Mouse (Mus musculus): ENCODE measurements around the gene Rpl24. TPM values are rescaled to one million over a fixed set of nuclear protein-coding genes. Genes with fewer than 3 reads are reported as not detected.
"Not testable (repeated sequence)": the region's sequence is repeated elsewhere in the genome, so short reads cannot be mapped to it uniquely, and the experiment has no call there.

Gene Rpl24
- polyA plus RNA-seq (2011; ENCODE audit: insufficient read length, low read depth, missing spikeins) = 978 and 1,034 TPM in 2 replicates

DNA sequence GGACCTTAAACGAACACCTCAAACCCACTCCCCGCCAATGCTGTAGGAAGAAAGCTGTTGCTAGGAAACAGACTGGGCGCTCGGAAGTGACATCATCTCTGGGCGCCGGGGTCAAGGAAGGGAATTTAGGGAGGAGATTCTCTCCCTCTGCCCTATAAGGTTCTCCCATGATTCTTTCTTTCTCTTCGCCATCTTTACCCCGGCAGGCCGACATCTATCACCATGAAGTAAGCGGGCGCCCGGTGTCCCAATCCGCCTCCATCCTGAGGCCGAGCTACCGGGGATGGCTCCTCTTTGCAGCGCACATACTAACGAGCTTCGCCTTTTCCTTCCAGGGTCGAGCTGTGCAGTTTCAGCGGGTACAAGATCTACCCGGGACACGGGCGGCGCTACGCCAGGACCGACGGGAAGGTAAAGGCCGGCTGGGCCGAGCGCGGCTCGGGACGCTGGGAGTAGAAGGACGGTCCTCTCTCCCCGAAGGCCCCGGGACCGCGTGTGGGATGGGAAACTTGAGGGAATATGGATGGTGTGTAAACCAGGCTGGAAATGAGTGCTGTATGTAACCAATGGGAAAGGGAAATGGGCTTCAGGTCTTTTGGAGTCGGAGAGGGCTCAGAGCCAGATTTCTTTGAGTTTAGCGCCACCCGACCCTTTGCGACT is at the start of gene Rpl24:
Rpl24 (plus strand) TSS at position 64 of the 660 bp plus-strand sequence.
- TF ChIP-seq CTCF (IDR thresholded peaks at IDR 0.05; ENCODE audit: borderline replicate concordance, insufficient read depth, low read length) (no peak), POLR2A (IDR thresholded peaks at IDR 0.05; ENCODE audit: low read depth, low read length) (peak; percentile 71)
- Histone ChIP-seq H3K4me1 (ENCODE audit: control insufficient read depth, insufficient read depth, low read length) (peaks cover 8% of the 10 kb centered on the region), H3K27ac (ENCODE audit: insufficient read depth, low read length) (peak within 1 kb of the TSS; percentile 75), H3K4me3 (ENCODE audit: insufficient read depth, low read length) (peak within 1 kb of the TSS; percentile 94)

DNA sequence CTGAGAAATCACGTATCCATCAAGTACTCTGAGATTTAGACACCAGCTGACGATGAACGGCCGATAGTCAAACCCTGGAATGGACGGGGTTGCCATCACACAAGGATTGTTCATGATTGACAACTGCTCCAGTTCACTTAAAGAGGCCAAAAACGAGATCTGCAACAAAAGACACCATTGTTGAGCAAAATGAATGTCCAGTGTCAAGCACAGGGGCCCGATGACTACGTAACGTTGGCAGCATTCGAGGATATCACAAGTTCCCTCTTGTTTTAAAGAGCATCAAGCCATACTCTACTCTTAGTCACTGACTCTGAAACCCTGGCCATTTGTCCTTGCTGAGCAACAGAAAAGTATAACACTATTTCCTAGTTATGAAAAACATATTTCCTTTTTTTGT is 44.0 kb upstream of the Rpl24 start:
- H3K4me1 ChIP-seq (ENCODE audit: control insufficient read depth, insufficient read depth, low read length) = no peaks in the 10 kb centered on the region
- TF ChIP-seq POLR2A (IDR thresholded peaks at IDR 0.05; ENCODE audit: low read depth, low read length) (no peak), CTCF (IDR thresholded peaks at IDR 0.05; ENCODE audit: borderline replicate concordance, insufficient read depth, low read length) (no peak)
- no peak overlapping the region for H3K27ac ChIP-seq (ENCODE audit: insufficient read depth, low read length)
- H3K4me3 ChIP-seq (ENCODE audit: insufficient read depth, low read length) = no peak overlapping the region

DNA sequence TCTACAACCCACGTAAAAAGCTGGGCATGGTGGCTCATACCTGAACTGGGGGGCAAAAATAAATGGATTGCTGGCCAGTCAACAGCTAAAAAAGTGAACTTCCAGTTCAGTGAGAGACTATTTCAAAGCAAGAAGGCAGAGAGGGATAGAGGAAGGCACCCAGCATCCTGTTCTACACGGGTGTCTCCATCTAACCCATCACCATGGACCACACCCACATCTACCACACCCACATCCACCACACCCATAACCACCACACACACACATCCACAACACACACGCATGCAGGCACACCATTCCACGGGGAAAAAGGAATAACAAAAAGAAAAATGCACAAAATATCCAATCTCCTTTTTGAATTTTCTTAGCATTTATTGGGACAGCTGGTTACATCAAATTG is 42.1 kb upstream of the Rpl24 start:
- no peak overlapping the region for H3K4me3 ChIP-seq (ENCODE audit: insufficient read depth, low read length)
- TF ChIP-seq CTCF (IDR thresholded peaks at IDR 0.05; ENCODE audit: borderline replicate concordance, insufficient read depth, low read length) (no peak), POLR2A (IDR thresholded peaks at IDR 0.05; ENCODE audit: low read depth, low read length) (no peak)
- no peaks in the 10 kb centered on the region for H3K4me1 ChIP-seq (ENCODE audit: control insufficient read depth, insufficient read depth, low read length)
- H3K27ac ChIP-seq (ENCODE audit: insufficient read depth, low read length) = no peak overlapping the region

DNA sequence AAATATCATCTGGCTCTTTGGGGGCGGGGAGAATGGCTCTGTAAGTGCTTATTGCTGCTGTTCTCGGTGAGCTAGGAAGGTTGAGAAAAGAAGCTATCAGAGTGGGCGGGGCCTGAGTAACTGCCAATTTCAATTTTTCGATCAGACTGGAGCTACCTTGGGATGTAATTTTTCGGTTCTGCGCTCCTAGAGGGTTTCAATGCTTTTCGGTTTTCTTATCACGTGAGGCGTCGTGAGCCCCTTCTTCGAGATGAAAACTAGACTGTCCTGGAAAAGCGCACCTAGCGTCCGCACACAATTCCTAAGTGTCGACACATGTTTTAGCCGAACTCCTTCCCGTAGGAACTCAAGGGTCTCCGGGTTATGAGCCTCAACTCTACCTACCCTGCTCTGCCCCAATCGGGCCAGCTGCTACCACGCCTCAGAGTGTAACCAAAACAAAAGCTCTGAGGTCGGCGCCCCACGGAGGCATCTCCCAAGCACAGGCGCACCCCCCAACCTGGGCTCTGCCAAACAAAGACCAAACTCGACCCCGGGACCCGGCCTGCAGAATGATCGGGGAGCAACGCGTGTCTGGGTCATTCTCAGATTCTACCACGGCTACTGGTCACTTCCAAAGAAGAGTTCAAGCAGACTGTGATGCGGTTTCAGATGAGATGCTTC is 32.3 kb upstream of the Rpl24 start:
- TF ChIP-seq CTCF (IDR thresholded peaks at IDR 0.05; ENCODE audit: borderline replicate concordance, insufficient read depth, low read length) (no peak), POLR2A (IDR thresholded peaks at IDR 0.05; ENCODE audit: low read depth, low read length) (no peak)
- Histone ChIP-seq H3K27ac (ENCODE audit: insufficient read depth, low read length) (no peak overlapping the region), H3K4me3 (ENCODE audit: insufficient read depth, low read length) (peak overlapping the region; percentile 89), H3K4me1 (ENCODE audit: control insufficient read depth, insufficient read depth, low read length) (no peaks in the 10 kb centered on the region)

GRCm38 (mm10) chr16:55934453-55935037 is 31.5 kb upstream of the Rpl24 start, which contains the start of gene Cep97:
Gene Cep97 (minus strand): TSS chr16:55934855.
- Histone ChIP-seq H3K4me1 (ENCODE audit: control insufficient read depth, insufficient read depth, low read length) (no peaks in the 10 kb centered on the region), H3K27ac (ENCODE audit: insufficient read depth, low read length) (no peak within 1 kb of the TSS), H3K4me3 (ENCODE audit: insufficient read depth, low read length) (peak within 1 kb of the TSS; percentile 89)
- no peak for TF ChIP-seq CTCF (IDR thresholded peaks at IDR 0.05; ENCODE audit: borderline replicate concordance, insufficient read depth, low read length)
- peak; percentile 61 for TF ChIP-seq POLR2A (IDR thresholded peaks at IDR 0.05; ENCODE audit: low read depth, low read length)

DNA sequence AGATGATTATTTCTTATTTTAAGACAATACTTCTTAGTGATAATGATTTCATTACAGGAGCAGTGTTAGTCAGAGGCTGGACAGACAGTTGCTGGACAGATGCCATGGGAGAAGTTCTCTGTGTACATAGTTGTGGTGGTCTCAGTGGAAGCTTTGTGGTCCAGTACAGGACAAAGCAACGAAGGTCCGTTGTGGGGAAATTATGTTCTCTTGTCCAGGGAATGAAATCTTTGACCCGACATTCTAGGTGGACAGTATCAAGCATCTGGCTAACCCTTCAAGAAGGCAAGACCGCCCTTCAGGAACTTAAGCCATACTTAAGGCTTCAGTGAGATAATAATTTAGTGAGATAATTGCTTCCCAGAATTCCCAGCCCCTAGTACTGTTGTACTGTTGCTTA is 27.3 kb upstream of the Rpl24 start:
- no peak overlapping the region for H3K27ac ChIP-seq (ENCODE audit: insufficient read depth, low read length)
- no peak for TF ChIP-seq CTCF (IDR thresholded peaks at IDR 0.05; ENCODE audit: borderline replicate concordance, insufficient read depth, low read length)
- no peak for TF ChIP-seq POLR2A (IDR thresholded peaks at IDR 0.05; ENCODE audit: low read depth, low read length)
- H3K4me3 ChIP-seq (ENCODE audit: insufficient read depth, low read length) = no peak overlapping the region
- no peaks in the 10 kb centered on the region for H3K4me1 ChIP-seq (ENCODE audit: control insufficient read depth, insufficient read depth, low read length)

- no peak for TF ChIP-seq CTCF (IDR thresholded peaks at IDR 0.05; ENCODE audit: borderline replicate concordance, insufficient read depth, low read length)
- TF ChIP-seq POLR2A (IDR thresholded peaks at IDR 0.05; ENCODE audit: low read depth, low read length) = no peak
- Histone ChIP-seq H3K4me3 (ENCODE audit: insufficient read depth, low read length) (no peak overlapping the region), H3K4me1 (ENCODE audit: control insufficient read depth, insufficient read depth, low read length) (no peaks in the 10 kb centered on the region), H3K27ac (ENCODE audit: insufficient read depth, low read length) (no peak overlapping the region)
Observed at GRCm38 (mm10) chr16:55939703-55940102, 26.4 kb upstream of the Rpl24 start.

DNA sequence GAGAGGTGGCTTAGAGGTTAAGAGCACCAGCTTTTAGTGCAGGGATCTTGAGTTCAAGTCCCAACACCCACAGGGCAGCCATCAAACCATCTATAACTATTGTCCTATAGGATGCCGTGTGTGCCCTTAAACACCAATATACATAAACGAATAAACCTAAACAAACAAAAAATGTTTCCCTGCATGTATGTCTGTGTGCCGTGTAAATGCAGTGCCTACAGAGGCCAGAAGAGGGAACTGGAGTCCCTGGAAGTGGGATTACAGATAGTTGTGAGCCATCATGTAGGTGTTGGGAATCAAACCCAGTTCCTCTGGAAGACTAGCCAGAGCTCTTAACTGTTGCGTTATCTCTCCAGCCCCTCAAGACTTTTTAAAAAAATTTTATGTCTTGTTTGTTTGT is 25.3 kb upstream of the Rpl24 start:
- Histone ChIP-seq H3K4me3 (ENCODE audit: insufficient read depth, low read length) (no peak overlapping the region), H3K4me1 (ENCODE audit: control insufficient read depth, insufficient read depth, low read length) (no peaks in the 10 kb centered on the region), H3K27ac (ENCODE audit: insufficient read depth, low read length) (no peak overlapping the region)
- no peak for TF ChIP-seq POLR2A (IDR thresholded peaks at IDR 0.05; ENCODE audit: low read depth, low read length)

GRCm38 (mm10) chr16:55947266-55947665 is 18.8 kb upstream of the Rpl24 start:
- Histone ChIP-seq H3K4me3 (ENCODE audit: insufficient read depth, low read length) (no peak overlapping the region), H3K27ac (ENCODE audit: insufficient read depth, low read length) (no peak overlapping the region), H3K4me1 (ENCODE audit: control insufficient read depth, insufficient read depth, low read length) (0 out of 2 replicates have a peak, but pooled peaks cover 2% of the 10 kb centered on the region)
- TF ChIP-seq POLR2A (IDR thresholded peaks at IDR 0.05; ENCODE audit: low read depth, low read length) = no peak
- TF ChIP-seq CTCF (IDR thresholded peaks at IDR 0.05; ENCODE audit: borderline replicate concordance, insufficient read depth, low read length) = no peak

DNA sequence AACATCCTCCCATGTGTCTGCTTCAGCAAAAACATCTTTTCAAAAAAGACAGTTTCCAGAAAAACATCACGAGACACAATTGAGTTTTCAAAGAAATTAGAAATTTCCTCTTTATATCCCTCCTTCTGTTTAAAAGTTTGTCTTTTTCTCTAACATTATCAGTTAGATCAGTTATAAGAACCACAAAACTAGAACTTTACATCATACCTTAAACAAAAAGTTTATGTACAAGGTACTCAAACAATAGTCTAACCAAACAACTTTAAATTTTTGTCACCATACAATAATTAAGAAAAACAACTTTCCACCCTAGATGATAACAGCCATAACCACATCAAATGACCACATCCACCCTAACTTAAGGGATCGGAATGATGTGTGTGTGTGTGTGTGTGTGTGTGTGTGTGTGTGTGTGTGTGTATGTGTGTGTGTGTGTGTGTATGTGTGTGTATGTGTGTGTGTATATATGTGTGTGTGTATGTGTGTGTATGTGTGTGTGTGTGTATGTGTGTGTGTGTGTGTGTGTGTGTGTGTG is 18.1 kb upstream of the Rpl24 start:
- not testable (repeated sequence) for H3K4me3 ChIP-seq (ENCODE audit: insufficient read depth, low read length); H3K27ac ChIP-seq (ENCODE audit: insufficient read depth, low read length); H3K4me1 ChIP-seq (ENCODE audit: control insufficient read depth, insufficient read depth, low read length)

Data from embryonic fibroblast, embryonic 13.5 days (primary cell).